Mouse (Mus musculus): Measurements from ENCODE around the gene Tas1r3.

Tas1r3 gene

GRCm38 (mm10) chr4:155841651-155842270, 21.4 kb downstream of the Tas1r3 start:
- WGBS, result 60% methylated on average over 38 of the region's 38 CpGs

GRCm38 (mm10) chr4:155841003-155841454, 22.1 kb downstream of the Tas1r3 start:
- WGBS, result 2% methylated on average over 32 of the region's 32 CpGs

GRCm38 (mm10) chr4:155840076-155841002, 22.8 kb downstream of the Tas1r3 start:
- WGBS, result 31% methylated on average over 8 of the region's 8 CpGs

GRCm38 (mm10) chr4:155839483-155839910, 23.7 kb downstream of the Tas1r3 start, which contains the start of gene Mxra8:
Gene Mxra8 (plus strand): TSS chr4:155839680.
- 34% methylated on average over 16 of the region's 16 CpGs for WGBS

- WGBS, result 66% methylated on average over 8 of the region's 8 CpGs
Measured at GRCm38 (mm10) chr4:155838187-155839153, 24.7 kb downstream of the Tas1r3 start.

GRCm38 (mm10) chr4:155837404-155838010, 25.7 kb downstream of the Tas1r3 start:
- 58% methylated on average over 11 of the region's 11 CpGs for WGBS

GRCm38 (mm10) chr4:155833836-155834235, 29.3 kb downstream of the Tas1r3 start:
- 17% methylated on average over 2 of the region's 2 CpGs for WGBS

- WGBS, result 87% methylated on average over 4 of the region's 4 CpGs
Measured at GRCm38 (mm10) chr4:155833234-155833633, 29.9 kb downstream of the Tas1r3 start.

GRCm38 (mm10) chr4:155832321-155832720, 30.8 kb downstream of the Tas1r3 start:
- 45% methylated on average over 10 of the region's 10 CpGs for WGBS

GRCm38 (mm10) chr4:155831831-155832230, 31.3 kb downstream of the Tas1r3 start:
- under 1% methylated on average over 25 of the region's 25 CpGs for WGBS

GRCm38 (mm10) chr4:155831205-155831766, 31.9 kb downstream of the Tas1r3 start, which contains the start of gene Aurkaip1:
Gene Aurkaip1 (plus strand): TSS chr4:155831272.
- under 1% methylated on average over 49 of the region's 49 CpGs for WGBS

- 46% methylated on average over 8 of the region's 8 CpGs for WGBS
Measured at GRCm38 (mm10) chr4:155830596-155830995, 32.6 kb downstream of the Tas1r3 start.

GRCm38 (mm10) chr4:155829866-155830265, 33.3 kb downstream of the Tas1r3 start:
- 88% methylated on average over 4 of the region's 4 CpGs for WGBS

- 93% methylated on average over 16 of the region's 16 CpGs for WGBS
Measured at GRCm38 (mm10) chr4:155823443-155823842, 39.7 kb downstream of the Tas1r3 start.

GRCm38 (mm10) chr4:155821025-155821424, 42.1 kb downstream of the Tas1r3 start:
- 70% methylated on average over 7 of the region's 7 CpGs for WGBS

- WGBS, result 61% methylated on average over 4 of the region's 4 CpGs
Measured at GRCm38 (mm10) chr4:155817533-155817932, 45.6 kb downstream of the Tas1r3 start.

GRCm38 (mm10) chr4:155812665-155813181, 50.4 kb downstream of the Tas1r3 start:
- under 1% methylated on average over 49 of the region's 49 CpGs for WGBS

GRCm38 (mm10) chr4:155811929-155812664, 51.1 kb downstream of the Tas1r3 start, which contains the start of gene Ccnl2:
Gene Ccnl2 (plus strand): TSS chr4:155812489.
- WGBS, result under 1% methylated on average over 58 of the region's 60 CpGs
